Mouse (Mus musculus) brown adipose tissue, adult 24 weeks (tissue): ENCODE measurements around the gene Mfap1b. TPM values are rescaled to one million over a fixed set of nuclear protein-coding genes. Genes with fewer than 3 reads are reported as not detected.
"Not testable (repeated sequence)": the region's sequence is repeated elsewhere in the genome, so short reads cannot be mapped to it uniquely, and the experiment has no call there.

Experiments used
- H3K27ac ChIP-seq: fragments of 200-500 bp; replicated peaks from 2 replicates; pipeline ENCODE4 v1.5.1; 2012; ENCODE audit warnings: low read depth, mild to moderate bottlenecking, low read length
- H3K4me1 ChIP-seq: fragments of 200-500 bp; 2 replicates; pipeline ENCODE4 v1.6.1; 2012; ENCODE audit warnings: low read length, mixed read lengths; ENCODE audit not compliant: control insufficient read depth, insufficient read depth, insufficient read length
- H3K4me3 ChIP-seq: fragments of 200-500 bp; 2 replicates; pipeline ENCODE4 v1.5.1; 2012; ENCODE audit warnings: low read depth, mild to moderate bottlenecking, low read length, moderate library complexity; ENCODE audit not compliant: insufficient read depth
- polyA plus RNA-seq: library from polyadenylated mRNA; stranded (reverse); fragments of >200 nt; gene quantifications from 2 replicates; pipeline ENCODE4 v1.2.4, GENCODE M21; 2012; ENCODE audit not compliant: missing spikeins, insufficient read depth, insufficient read length

Mfap1b gene
- polyA plus RNA-seq, 1 experiment, result 22.1 TPM

- Histone ChIP-seq H3K4me3 (no peak overlapping the region), H3K4me1 (no peaks in the 10 kb centered on the region), H3K27ac (no peak overlapping the region)
Observed at GRCm38 (mm10) chr2:121483576-121483975, 9.7 kb upstream of the Mfap1b start.

- H3K4me3 ChIP-seq, H3K4me1 ChIP-seq, H3K27ac ChIP-seq: not testable (repeated sequence)
Observed at GRCm38 (mm10) chr2:121480916-121481315, 7.0 kb upstream of the Mfap1b start.

DNA sequence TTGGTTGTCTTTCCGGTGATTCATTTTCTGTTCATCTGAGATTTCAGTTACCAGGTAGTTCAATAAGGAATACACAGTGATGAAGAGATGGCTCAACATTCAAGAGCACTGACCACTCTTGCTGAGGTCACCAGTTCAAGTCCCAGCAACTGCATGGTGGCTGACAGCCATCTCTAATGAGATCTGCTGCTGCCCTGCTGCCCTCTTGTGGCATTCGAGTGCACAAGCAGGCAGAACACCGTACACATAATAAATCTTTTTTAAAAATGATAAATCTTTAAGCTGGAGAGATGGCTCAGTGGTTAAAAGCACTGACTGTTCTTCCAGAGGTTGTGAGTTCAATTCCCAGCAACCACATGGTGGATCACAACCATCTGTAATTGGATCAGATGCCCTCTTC, 6.6 kb upstream of the Mfap1b start:
- no peaks in the 10 kb centered on the region for H3K4me1 ChIP-seq
- no peak overlapping the region for H3K4me3 ChIP-seq
- H3K27ac ChIP-seq, result no peak overlapping the region

DNA sequence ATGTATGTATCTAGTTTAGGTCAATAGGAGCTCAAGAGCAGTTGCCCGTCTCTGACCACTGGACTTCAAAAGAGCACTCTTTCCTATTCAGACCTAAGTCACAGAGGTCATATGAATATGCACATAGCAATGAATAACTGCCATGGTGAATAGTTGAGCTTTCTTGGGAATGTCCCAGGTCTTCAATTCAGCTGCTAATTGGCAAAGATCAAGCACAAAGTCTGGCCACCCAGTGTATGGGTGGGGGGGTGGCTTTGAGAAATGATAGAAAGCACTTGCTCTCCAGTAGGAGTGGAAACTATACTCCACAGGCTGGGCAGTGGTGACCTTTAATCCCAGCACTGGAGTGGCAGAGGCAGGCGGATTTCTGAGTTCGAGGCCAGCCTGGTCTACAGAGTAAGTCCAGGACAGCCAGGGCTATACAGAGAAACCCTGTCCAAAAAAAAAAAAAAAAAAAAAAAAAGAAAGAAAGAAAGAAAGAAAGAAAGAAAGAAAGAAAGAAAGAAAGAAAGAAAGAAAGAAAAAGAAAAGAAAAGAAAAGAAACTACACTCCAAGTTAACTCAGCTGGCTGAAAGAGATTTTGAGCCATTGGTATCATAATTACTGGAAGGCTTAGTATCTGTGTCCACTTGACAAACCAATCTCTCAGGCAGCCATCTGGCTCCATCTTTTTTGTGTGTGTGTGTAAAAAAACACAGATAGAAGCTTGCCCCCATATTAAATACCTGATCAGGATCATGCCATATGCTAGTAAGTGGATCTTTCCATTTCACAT, 3.8 kb upstream of the Mfap1b start:
- no peak overlapping the region for H3K27ac ChIP-seq
- no peaks in the 10 kb centered on the region for H3K4me1 ChIP-seq
- H3K4me3 ChIP-seq, result no peak overlapping the region

DNA sequence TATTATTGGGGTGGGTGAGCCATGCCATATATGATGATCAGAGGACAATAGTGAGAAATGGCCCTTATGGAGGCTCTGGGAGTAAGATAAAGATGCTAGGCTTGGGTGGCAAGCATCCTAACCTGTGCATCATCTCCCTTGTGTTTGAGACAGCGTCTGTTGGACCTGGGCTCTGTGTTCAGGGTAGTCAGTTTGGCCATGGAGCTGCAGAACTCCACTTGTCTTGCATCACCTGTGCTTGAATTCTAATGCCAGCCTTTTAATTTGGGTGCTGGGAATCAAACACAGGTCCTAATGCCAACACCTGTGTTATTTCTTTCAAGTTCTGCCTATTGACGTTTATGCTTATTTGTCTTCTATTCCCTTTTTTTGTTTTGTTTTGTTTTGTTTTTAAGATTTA, 1.4 kb upstream of the Mfap1b start:
- not testable (repeated sequence) for H3K4me1 ChIP-seq, H3K27ac ChIP-seq, H3K4me3 ChIP-seq

- peak overlapping the region; percentile 74 for H3K4me3 ChIP-seq
- H3K27ac ChIP-seq, result peak overlapping the region; percentile 19; the same call in 1 of the 2 replicates
- peaks cover 3% of the 10 kb centered on the region; the same call in 1 of the 2 replicates for H3K4me1 ChIP-seq
Observed at GRCm38 (mm10) chr2:121474180-121474535, 291 bp upstream of the Mfap1b start.

DNA sequence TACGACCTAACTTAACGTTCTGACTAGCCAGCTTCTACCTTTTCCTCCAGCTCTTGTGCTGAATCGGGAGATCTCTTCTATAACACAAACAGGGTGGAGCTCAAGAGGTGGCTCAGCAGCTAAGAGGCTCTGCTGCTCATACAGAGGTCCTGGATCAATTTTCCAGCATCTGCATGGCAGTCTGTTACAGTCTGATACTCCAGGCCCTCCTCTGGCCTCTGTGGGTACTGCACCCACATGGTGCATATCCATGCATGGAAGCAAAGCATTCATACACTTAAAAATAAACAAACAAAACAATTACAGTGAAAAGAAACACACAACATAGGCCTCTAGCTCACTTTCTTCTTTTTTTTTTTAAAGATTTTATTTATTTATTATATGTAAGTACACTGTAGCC, 1.1 kb downstream of the Mfap1b start:
- not testable (repeated sequence) for H3K4me1 ChIP-seq, H3K4me3 ChIP-seq, H3K27ac ChIP-seq

DNA sequence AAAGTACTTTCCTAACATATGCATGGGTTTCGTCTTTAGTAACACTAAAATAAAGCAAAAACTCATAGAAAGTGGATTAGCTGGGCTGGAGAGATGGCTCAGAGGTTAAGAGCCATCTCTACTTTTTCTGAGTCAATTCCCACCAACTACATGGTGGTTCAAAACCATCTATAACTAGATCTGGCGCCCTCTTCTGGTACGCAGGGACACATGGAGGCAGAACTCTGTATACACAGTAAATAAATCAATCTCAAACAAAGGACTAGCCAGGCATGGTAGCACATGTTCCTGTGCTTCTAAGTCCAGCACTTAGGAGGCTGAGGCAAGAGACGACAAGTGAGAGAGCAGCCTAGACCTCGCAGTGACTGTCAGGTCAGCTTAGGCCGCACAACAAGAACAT, 4.9 kb downstream of the Mfap1b start:
- H3K4me3 ChIP-seq, H3K27ac ChIP-seq, H3K4me1 ChIP-seq: not testable (repeated sequence)

DNA sequence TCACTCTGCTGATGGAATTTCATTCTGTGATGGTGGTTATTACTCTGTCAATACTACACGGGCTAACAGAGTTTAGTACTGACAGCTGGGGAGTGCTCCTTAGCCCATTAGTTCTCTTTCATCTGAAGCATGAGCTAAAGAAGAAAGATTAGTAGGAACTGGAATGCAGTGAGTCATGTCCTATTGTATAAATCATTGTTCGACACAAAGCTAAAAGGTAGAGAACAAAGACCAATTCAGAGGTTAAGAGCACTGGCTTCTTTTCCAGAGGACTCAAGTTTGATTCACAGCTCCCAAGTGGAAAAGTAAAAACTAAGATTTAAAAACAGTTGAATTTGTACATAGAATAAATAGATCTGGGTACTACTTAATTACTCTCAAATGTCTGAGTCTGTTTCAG, 13.8 kb downstream of the Mfap1b start:
- no peaks in the 10 kb centered on the region for H3K4me1 ChIP-seq
- H3K4me3 ChIP-seq, result no peak overlapping the region
- H3K27ac ChIP-seq, result no peak overlapping the region

- peak within 1 kb of the TSS; percentile 72 for H3K27ac ChIP-seq
- peak within 1 kb of the TSS; percentile 91 for H3K4me3 ChIP-seq
- no peaks in the 10 kb centered on the region for H3K4me1 ChIP-seq
Observed at GRCm38 (mm10) chr2:121456692-121457642, 16.9 kb downstream of the Mfap1b start, which contains the start of gene Serinc4. TSS of gene Serinc4 (minus strand) at chr2:121456781.

DNA sequence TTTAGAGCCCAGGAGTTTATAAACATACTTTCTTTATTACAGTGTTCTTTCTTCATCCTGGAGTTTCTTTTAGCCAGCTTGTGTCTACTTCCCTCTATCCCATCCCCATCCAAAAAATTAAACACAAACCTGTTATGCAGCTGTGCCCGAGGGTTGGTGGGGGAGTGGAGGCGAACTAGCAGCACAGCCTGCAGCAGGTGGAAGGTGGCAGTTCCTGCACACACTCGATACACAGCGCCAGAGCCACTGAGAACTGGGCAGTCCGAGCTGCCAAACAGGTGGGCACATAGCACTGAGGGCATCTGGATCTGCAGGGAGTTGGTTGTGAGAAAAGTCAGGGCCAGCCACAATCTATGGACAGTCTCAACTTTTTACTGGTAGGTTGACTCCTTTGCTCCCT, 18.3 kb downstream of the Mfap1b start:
- peaks cover under 1% of the 10 kb centered on the region; the same call in 1 of the 2 replicates for H3K4me1 ChIP-seq
- no peak overlapping the region for H3K27ac ChIP-seq

GRCm38 (mm10) chr2:121453917-121454316, 19.9 kb downstream of the Mfap1b start:
- Histone ChIP-seq H3K27ac (no peak overlapping the region), H3K4me1 (peaks cover 3% of the 10 kb centered on the region; the same call in 1 of the 2 replicates), H3K4me3 (no peak overlapping the region)

More for the DNA sequence above, 18.3 kb downstream of the Mfap1b start:
- H3K4me3 ChIP-seq, result no peak overlapping the region

- Histone ChIP-seq H3K4me1 (peaks cover 3% of the 10 kb centered on the region; the same call in 1 of the 2 replicates), H3K27ac (no peak within 1 kb of the TSS), H3K4me3 (no peak within 1 kb of the TSS)
Observed at GRCm38 (mm10) chr2:121452990-121453389, 20.9 kb downstream of the Mfap1b start, which contains the start of gene Hypk. TSS of gene Hypk (plus strand) at chr2:121453290.

GRCm38 (mm10) chr2:121452361-121452760, 21.5 kb downstream of the Mfap1b start:
- no peak overlapping the region for H3K27ac ChIP-seq
- no peak overlapping the region for H3K4me3 ChIP-seq
- H3K4me1 ChIP-seq, result peaks cover 3% of the 10 kb centered on the region; the same call in 1 of the 2 replicates

GRCm38 (mm10) chr2:121450093-121450492, 23.8 kb downstream of the Mfap1b start:
- Histone ChIP-seq H3K27ac (peak overlapping the region; percentile 92), H3K4me3 (peak overlapping the region; percentile 94), H3K4me1 (peaks cover 5% of the 10 kb centered on the region; the same call in 1 of the 2 replicates)
